Mouse (Mus musculus) heart, postnatal 0 days (tissue): ENCODE measurements around the gene 9130008F23Rik. TPM values are rescaled to one million over a fixed set of nuclear protein-coding genes. Genes with fewer than 3 reads are reported as not detected.

ENCODE experiments used
- ATAC-seq: fragments of 200-750 bp; cut with Nextera tagmentation; 2 replicates; pipeline ENCODE4 v1.8.0; 2017; ENCODE audit warnings: low read depth, moderate number of reproducible peaks, moderate library complexity; ENCODE audit not compliant: insufficient read depth
- DNase-seq: peaks from one replicate; pipeline ENCODE4 v3.0.0-alpha.2; 2016; ENCODE audit warnings: low spot score
- H3K27ac ChIP-seq: fragments of 300-500 bp; sonication (generic); 2 replicates; pipeline ENCODE4 v1.5.1; 2014; ENCODE audit warnings: low read depth, mild to moderate bottlenecking
- H3K27me3 ChIP-seq: fragments of 300-500 bp; sonication (generic); 2 replicates; pipeline ENCODE4 v1.6.1; 2014; ENCODE audit warnings: low read length, mixed read lengths; ENCODE audit not compliant: control insufficient read depth, insufficient read depth
- H3K36me3 ChIP-seq: fragments of 300-500 bp; sonication (generic); replicated peaks from 2 replicates; pipeline ENCODE4 v1.6.1; 2014; ENCODE audit warnings: low read length, mixed read lengths; ENCODE audit not compliant: control insufficient read depth, insufficient read depth
- H3K4me1 ChIP-seq: fragments of 300-500 bp; sonication (generic); 2 replicates; pipeline ENCODE4 v1.6.1; 2014; ENCODE audit warnings: antibody characterized with exemption; ENCODE audit not compliant: control insufficient read depth, insufficient read depth
- H3K4me2 ChIP-seq: fragments of 300-500 bp; sonication (generic); 2 replicates; pipeline ENCODE4 v1.6.1; 2014; ENCODE audit warnings: low read depth, mild to moderate bottlenecking, low read length, moderate library complexity
- H3K4me3 ChIP-seq: fragments of 300-500 bp; sonication (generic); 2 replicates; pipeline ENCODE4 v1.5.1; 2014; ENCODE audit warnings: low read depth, low read length
- H3K9ac ChIP-seq: fragments of 300-500 bp; sonication (generic); replicated peaks from 2 replicates; pipeline ENCODE4 v1.6.1; 2014; ENCODE audit warnings: low read depth, low read length, mixed read lengths
- H3K9me3 ChIP-seq: fragments of 300-500 bp; sonication (generic); replicated peaks from 2 replicates; pipeline ENCODE4 v1.6.1; 2016; ENCODE audit warnings: low read length; ENCODE audit not compliant: control insufficient read depth
- CTCF ChIP-seq: IDR thresholded peaks from 2 replicates; pipeline ENCODE4 v1.5.1; 2016; ENCODE audit warnings: antibody characterized with exemption, control low read depth, low read depth
- EP300 ChIP-seq: IDR thresholded peaks from 2 replicates; pipeline ENCODE4 v1.6.1; 2016; ENCODE audit warnings: antibody characterized with exemption, low read depth
- WGBS: fragments of 180-500 bp; shearing (Covaris S2); extraction: QIAGEN DNeasy Blood & Tissue Kit; methylation state at CpG from one replicate; pipeline ENCODE4 v1.1.7; 2014; 5-methylcytosine and 5-hydroxymethylcytosine counted together
- polyA plus RNA-seq: library from polyadenylated mRNA; unstranded; fragments of >200 nt; fragmentation: Nextera tagmentation; extraction: Ambion mirVana; gene quantifications from 2 replicates; pipeline ENCODE4 v1.2.1, GENCODE M21; 2015
- total RNA-seq: library from RNA; depleted of rRNA; stranded (reverse); fragments of >200 nt; gene quantifications from 2 replicates; pipeline ENCODE4 v1.2.3, GENCODE M21; 2014; ENCODE audit warnings: low replicate concordance

The 9130008F23Rik gene
- total and polyA plus RNA-seq, 2 experiments from 2014 or later, result 1.3 to 3.8 TPM

GRCm38 (mm10) chr17:40882172-40882571, 1.8 kb upstream of the 9130008F23Rik start:
- Histone ChIP-seq H3K4me3 (no peak overlapping the region), H3K27ac (no peak overlapping the region), H3K9ac (no peak overlapping the region), H3K27me3 (no peaks in the 10 kb centered on the region), H3K36me3 (no peaks in the 10 kb centered on the region), H3K9me3 (no peaks in the 10 kb centered on the region), H3K4me2 (no peak overlapping the region), H3K4me1 (peaks cover 23% of the 10 kb centered on the region)
- no peak for DNase-seq
- no peak for ATAC-seq
- WGBS, result 86% methylated on average over 6 of the region's 6 CpGs
- TF ChIP-seq EP300, result no peak
- no peak for TF ChIP-seq CTCF

DNA sequence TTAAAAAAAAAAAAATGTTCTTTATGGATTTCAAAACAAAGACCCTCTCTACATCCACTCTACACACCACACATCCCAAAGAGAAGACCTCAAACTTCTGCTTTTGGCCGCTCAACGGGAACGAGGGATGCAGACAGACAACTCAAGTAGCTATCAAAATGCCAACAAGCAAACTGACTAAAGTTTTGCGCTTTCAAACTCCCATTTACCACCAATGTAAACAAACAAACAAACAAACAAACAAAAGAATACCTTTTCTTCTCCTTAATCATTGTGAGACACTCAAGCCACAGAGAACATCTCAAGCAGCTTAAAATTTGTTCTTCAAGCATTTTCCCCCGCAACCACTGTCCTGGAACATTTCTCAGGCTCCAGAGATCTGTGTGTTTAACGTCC, 833 bp downstream of the 9130008F23Rik start:
- H3K4me2 ChIP-seq, result peak overlapping the region; percentile 66
- H3K9ac ChIP-seq, result peak overlapping the region; percentile 69
- no peaks in the 10 kb centered on the region for H3K9me3 ChIP-seq
- WGBS, result 2% methylated on average over 6 of the region's 6 CpGs
- H3K4me1 ChIP-seq, result peaks cover 23% of the 10 kb centered on the region
- TF ChIP-seq EP300 (no peak), CTCF (no peak)
- DNase-seq, result no peak
- no peak for ATAC-seq
- H3K27ac ChIP-seq, result peak overlapping the region; percentile 59
- H3K27me3 ChIP-seq, result no peaks in the 10 kb centered on the region
- H3K4me3 ChIP-seq, result peak overlapping the region; percentile 80
- H3K36me3 ChIP-seq, result 0 out of 2 replicates have a peak, but pooled peaks cover 12% of the 10 kb centered on the region

GRCm38 (mm10) chr17:40877741-40878140, 2.6 kb downstream of the 9130008F23Rik start:
- no peak overlapping the region for H3K9ac ChIP-seq
- peak overlapping the region; percentile 3; the same call in 1 of the 2 replicates for H3K27ac ChIP-seq
- no peak for ATAC-seq
- H3K4me2 ChIP-seq, result peak overlapping the region; percentile 66
- H3K4me3 ChIP-seq, result peak overlapping the region; percentile 80
- 0 out of 2 replicates have a peak, but pooled peaks cover 12% of the 10 kb centered on the region for H3K36me3 ChIP-seq
- H3K4me1 ChIP-seq, result peaks cover 23% of the 10 kb centered on the region
- TF ChIP-seq EP300 (no peak), CTCF (no peak)
- H3K9me3 ChIP-seq, result no peaks in the 10 kb centered on the region
- 21% methylated on average over 3 of the region's 3 CpGs for WGBS
- no peaks in the 10 kb centered on the region for H3K27me3 ChIP-seq
- no peak for DNase-seq

- H3K4me3 ChIP-seq, result no peak overlapping the region
- H3K36me3 ChIP-seq, result 0 out of 2 replicates have a peak, but pooled peaks cover 12% of the 10 kb centered on the region
- no peak overlapping the region for H3K27ac ChIP-seq
- no peaks in the 10 kb centered on the region for H3K9me3 ChIP-seq
- no peak overlapping the region for H3K4me2 ChIP-seq
- TF ChIP-seq EP300, result no peak
- TF ChIP-seq CTCF, result no peak
- 78% methylated on average over 1 of the region's 1 CpGs for WGBS
- H3K9ac ChIP-seq, result no peak overlapping the region
- H3K27me3 ChIP-seq, result no peaks in the 10 kb centered on the region
- peaks cover 19% of the 10 kb centered on the region; the same call in 1 of the 2 replicates for H3K4me1 ChIP-seq
- ATAC-seq (no peak), DNase-seq (no peak)
Measured at GRCm38 (mm10) chr17:40875568-40875967, 4.8 kb downstream of the 9130008F23Rik start.

GRCm38 (mm10) chr17:40874701-40875100, 5.7 kb downstream of the 9130008F23Rik start:
- H3K9ac ChIP-seq, result no peak overlapping the region
- no peaks in the 10 kb centered on the region for H3K27me3 ChIP-seq
- no peak overlapping the region for H3K4me2 ChIP-seq
- peaks cover 19% of the 10 kb centered on the region; the same call in 1 of the 2 replicates for H3K4me1 ChIP-seq
- H3K36me3 ChIP-seq, result 0 out of 2 replicates have a peak, but pooled peaks cover 12% of the 10 kb centered on the region
- 71% methylated on average over 3 of the region's 3 CpGs for WGBS
- DNase-seq, result no peak
- H3K4me3 ChIP-seq, result no peak overlapping the region
- no peak for TF ChIP-seq EP300
- no peak for TF ChIP-seq CTCF
- no peaks in the 10 kb centered on the region for H3K9me3 ChIP-seq
- ATAC-seq, result no peak
- no peak overlapping the region for H3K27ac ChIP-seq

DNA sequence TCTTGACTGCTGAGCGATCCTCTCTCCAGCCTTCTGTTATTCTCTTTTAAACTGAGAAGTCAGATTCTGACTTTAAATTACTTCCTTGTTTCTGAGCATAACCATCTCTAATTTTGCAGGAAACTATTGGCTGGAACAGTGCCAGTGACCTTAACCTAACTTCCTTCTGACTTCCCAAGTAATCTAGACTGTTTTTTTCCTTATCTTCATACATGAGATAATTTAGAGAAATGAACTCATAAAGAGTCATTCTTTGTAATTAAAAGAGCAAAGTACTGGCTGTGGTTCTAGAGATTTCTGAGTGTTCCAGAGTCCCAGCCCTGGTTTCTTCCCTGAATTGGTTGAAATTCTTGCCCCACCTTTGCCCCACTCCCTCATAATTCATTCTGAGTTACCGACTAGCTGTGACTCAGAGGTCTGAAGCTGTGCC, 6.8 kb downstream of the 9130008F23Rik start:
- H3K27ac ChIP-seq, result no peak overlapping the region
- no peak for DNase-seq
- 36% methylated on average over 2 of the region's 2 CpGs for WGBS

More for the DNA sequence above, 6.8 kb downstream of the 9130008F23Rik start:
- H3K4me2 ChIP-seq, result no peak overlapping the region
- H3K4me3 ChIP-seq, result no peak overlapping the region
- ATAC-seq, result no peak
- 0 out of 2 replicates have a peak, but pooled peaks cover 12% of the 10 kb centered on the region for H3K36me3 ChIP-seq
- no peaks in the 10 kb centered on the region for H3K9me3 ChIP-seq
- H3K27me3 ChIP-seq, result no peaks in the 10 kb centered on the region
- H3K4me1 ChIP-seq, result peaks cover 14% of the 10 kb centered on the region; the same call in 1 of the 2 replicates
- H3K9ac ChIP-seq, result no peak overlapping the region
- no peak for TF ChIP-seq EP300
- no peak for TF ChIP-seq CTCF
